Mouse (Mus musculus) urinary bladder, postnatal 36 days (tissue): ENCODE measurements around the gene Steap1.
A peak's percentile ranks its signal among the peaks of the same experiment; 100 is the strongest.

Experiments used
- DNase-seq, 2 experiments: peaks; one replicate each; pipeline ENCODE4 v3.0.0; 2022; ENCODE audit warnings: low spot score in 2 of 2, mixed read lengths in 1 of 2

Gene Steap1

DNA sequence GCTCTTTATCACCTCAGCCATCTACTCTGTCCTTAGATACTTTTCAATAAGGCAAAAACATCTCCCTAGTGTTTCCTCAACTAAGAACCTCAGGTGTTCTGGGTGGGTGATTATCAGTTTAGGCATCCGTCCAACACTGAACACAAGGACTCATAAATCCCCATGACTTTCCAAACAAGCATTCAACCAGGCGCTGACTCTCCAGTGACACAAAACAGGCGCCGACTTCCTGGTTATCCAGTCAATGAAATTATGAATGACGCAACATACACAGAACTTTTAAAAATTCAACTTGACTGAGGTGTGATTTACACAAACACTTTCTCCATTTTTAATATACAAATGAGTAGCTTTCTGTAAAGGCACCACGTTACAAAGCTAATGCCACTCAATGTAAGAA is 60.9 kb downstream of the Steap1 start:
- DNase-seq, result peak in 1 of 2 experiments; percentile 6

DNA sequence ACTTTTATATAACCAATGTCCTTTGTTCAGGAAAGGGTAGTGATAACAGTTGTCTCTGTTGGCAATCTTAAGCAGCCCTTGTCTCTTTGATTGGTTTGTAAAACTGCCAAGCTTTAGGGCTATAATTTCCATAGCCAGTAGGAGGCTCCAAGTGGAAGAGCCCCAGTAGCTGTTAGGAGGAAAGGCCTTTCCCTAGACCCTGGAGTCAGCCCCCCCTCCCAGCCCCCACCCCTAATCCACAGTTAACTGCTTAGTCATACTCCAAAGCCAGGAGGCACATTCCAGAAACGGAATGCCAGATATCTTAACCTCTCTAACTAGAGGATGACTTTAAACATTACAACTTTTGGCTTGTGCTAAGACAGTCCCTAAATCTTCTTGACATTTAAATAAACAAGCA is 62.2 kb downstream of the Steap1 start:
- no peak for DNase-seq
